Mouse (Mus musculus): ENCODE results near the gene Nkx6-2.

GRCm38 (mm10) chr7:139610328-139610727 is 27.7 kb upstream of the Nkx6-2 start:
- TF ChIP-seq MYOD1 (IDR thresholded peaks at IDR 0.05; ENCODE audit: control insufficient read depth in 1 of 3, insufficient read length in 2 of 3, low read depth in 2 of 3) (no peak), POLR2A (IDR thresholded peaks at IDR 0.05; ENCODE audit: insufficient read length, low read depth) (no peak), USF1 (IDR thresholded peaks at IDR 0.05; ENCODE audit: low read depth) (no peak), REST (IDR thresholded peaks at IDR 0.05; ENCODE audit: insufficient read depth, insufficient read length) (no peak), CEBPB (IDR thresholded peaks at IDR 0.05; ENCODE audit: insufficient read depth, poor library complexity, severe bottlenecking) (no peak), TCF12 (IDR thresholded peaks at IDR 0.05; ENCODE audit: insufficient read depth, poor library complexity, severe bottlenecking) (no peak), POLR2AphosphoS2 (IDR thresholded peaks at IDR 0.05; ENCODE audit: insufficient read length, low read depth) (no peak), MYOG (IDR thresholded peaks at IDR 0.05; ENCODE audit: control insufficient read depth in 1 of 3, insufficient read depth in 1 of 3, insufficient read length in 2 of 3, low read depth in 2 of 3) (no peak), E2F4 (IDR thresholded peaks at IDR 0.05; ENCODE audit: insufficient read depth) (no peak), TCF3 (IDR thresholded peaks at IDR 0.05; ENCODE audit: insufficient read length, low read depth) (no peak), MAX (IDR thresholded peaks at IDR 0.05; ENCODE audit: low read depth) (no peak)
